Mouse (Mus musculus) spleen, adult 2 months (tissue): Measurements from ENCODE around the gene Src. TPM values are rescaled to one million over a fixed set of nuclear protein-coding genes. Genes with fewer than 3 reads are reported as not detected.

Source experiments
- DNase-seq, 2 experiments: peaks; one replicate each; pipeline versions ENCODE4 v3.0.0 to v3.0.0-alpha.2; 2012 to 2021; ENCODE audit warnings: low spot score in 2 of 2, low read depth in 1 of 2
- H3K27ac ChIP-seq: fragments of 200-500 bp; 2 replicates; pipeline ENCODE4 v1.5.1; 2012; ENCODE audit warnings: low read length, inconsistent platforms; ENCODE audit not compliant: insufficient read depth
- H3K27me3 ChIP-seq: fragments of 200-500 bp; 2 replicates; pipeline ENCODE4 v1.6.1; 2012; ENCODE audit warnings: mild to moderate bottlenecking, moderate library complexity, low read length, inconsistent platforms; ENCODE audit not compliant: control insufficient read depth, insufficient read depth
- H3K36me3 ChIP-seq: fragments of 200-500 bp; 2 replicates; pipeline ENCODE4 v1.6.1; 2012; ENCODE audit warnings: mild to moderate bottlenecking, low read length, inconsistent platforms; ENCODE audit not compliant: control insufficient read depth, insufficient read depth
- H3K4me1 ChIP-seq: fragments of 200-500 bp; 2 replicates; pipeline ENCODE4 v1.6.1; 2011; ENCODE audit warnings: inconsistent platforms; ENCODE audit not compliant: control insufficient read depth, insufficient read depth, insufficient read length
- H3K4me3 ChIP-seq: fragments of 200-500 bp; 2 replicates; pipeline ENCODE4 v1.5.1; 2011; ENCODE audit warnings: mild to moderate bottlenecking, inconsistent platforms; ENCODE audit not compliant: insufficient read depth, insufficient read length; ENCODE audit errors: extremely low read depth
- CTCF ChIP-seq: fragments of 200-500 bp; IDR thresholded peaks from 2 replicates; pipeline ENCODE4 v1.5.1; 2011; ENCODE audit warnings: mild to moderate bottlenecking, inconsistent platforms; ENCODE audit not compliant: insufficient read depth, insufficient read length, insufficient replicate concordance; ENCODE audit errors: extremely low read depth
- POLR2A ChIP-seq: fragments of 200-500 bp; IDR thresholded peaks from 2 replicates; pipeline ENCODE4 v1.6.1; 2011; ENCODE audit warnings: low read depth, low read length, inconsistent platforms
- WGBS: fragments of 180-500 bp; shearing (Covaris S2); methylation state at CpG from one replicate; pipeline ENCODE4 v1.1.7; 2018; 5-methylcytosine and 5-hydroxymethylcytosine counted together
- polyA plus RNA-seq: library from polyadenylated mRNA; depleted of rRNA; stranded (reverse); fragments of >200 nt; gene quantifications from 2 replicates; pipeline ENCODE4 v1.2.3, GENCODE M21; 2012

Src gene
- polyA plus RNA-seq, 1 experiment, result 14.6 TPM

DNA sequence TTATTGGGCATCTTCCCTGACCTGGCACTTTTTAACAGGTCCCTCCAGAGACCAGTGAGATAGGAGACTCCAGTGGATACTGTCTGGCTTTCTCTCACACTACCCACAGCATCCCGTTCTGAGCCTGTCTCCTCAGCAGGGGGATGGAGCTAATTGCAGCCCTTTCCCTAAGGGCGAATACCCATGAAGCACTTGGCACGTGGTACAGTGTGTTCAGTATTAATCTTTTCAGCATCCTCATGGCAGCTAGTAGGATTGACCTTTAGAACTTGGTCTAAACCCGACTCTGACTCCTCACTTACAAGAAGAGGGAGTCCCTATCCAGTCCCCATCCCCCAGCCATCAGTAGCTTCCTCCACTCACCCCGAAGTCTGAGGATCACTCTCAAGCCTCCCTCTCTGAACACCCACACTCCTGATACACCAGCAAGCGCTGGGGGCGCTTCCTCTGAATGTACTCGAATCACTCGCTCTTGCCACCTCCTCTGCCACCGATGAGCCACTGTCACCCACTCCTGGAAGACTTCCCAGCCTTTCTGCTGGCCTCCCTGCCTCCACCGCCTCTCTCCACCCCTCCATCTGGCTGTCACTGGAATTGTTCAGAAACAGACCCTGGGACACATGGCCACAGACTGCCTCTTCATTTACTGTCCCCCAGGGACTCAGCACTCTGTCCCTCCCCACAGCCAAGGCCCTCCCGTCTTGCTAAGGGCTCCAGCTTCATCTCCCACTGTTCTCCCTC lies 8.3 kb upstream of the Src start:
- WGBS, result 81% methylated on average over 12 of the region's 12 CpGs
- no peaks in the 10 kb centered on the region for H3K36me3 ChIP-seq
- no peaks in the 10 kb centered on the region for H3K4me1 ChIP-seq
- H3K27ac ChIP-seq, result no peak overlapping the region
- H3K27me3 ChIP-seq, result no peaks in the 10 kb centered on the region
- no peak for DNase-seq
- H3K4me3 ChIP-seq, result no peak overlapping the region
- TF ChIP-seq POLR2A (no peak), CTCF (no peak)

DNA sequence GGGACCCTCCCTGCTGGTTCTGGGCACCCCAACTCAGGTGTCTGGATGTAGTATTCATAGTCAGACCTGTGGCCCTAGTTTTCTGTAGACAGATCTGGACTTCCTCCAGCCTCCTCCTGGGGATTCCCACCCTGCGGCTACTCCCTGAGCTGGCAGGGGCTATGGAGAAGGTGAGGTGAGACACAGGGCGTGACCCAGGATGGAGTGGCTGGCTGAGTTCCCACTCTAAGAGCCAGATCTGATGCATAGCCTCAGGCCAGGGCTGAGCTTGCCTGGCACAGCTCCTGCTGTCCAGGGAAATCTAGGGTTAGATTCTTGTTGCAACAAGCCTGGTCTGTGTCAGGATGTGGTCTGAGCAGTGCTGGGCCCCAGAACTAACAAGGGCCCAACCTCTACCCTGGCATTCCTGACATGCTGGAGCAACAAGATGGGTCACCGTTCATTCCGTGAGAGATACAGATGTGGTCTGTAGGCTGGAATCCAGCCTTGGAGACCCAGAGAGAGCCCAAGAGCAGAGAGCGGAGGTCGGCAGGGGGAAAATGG lies 7.0 kb upstream of the Src start:
- DNase-seq, result no peak

DNA sequence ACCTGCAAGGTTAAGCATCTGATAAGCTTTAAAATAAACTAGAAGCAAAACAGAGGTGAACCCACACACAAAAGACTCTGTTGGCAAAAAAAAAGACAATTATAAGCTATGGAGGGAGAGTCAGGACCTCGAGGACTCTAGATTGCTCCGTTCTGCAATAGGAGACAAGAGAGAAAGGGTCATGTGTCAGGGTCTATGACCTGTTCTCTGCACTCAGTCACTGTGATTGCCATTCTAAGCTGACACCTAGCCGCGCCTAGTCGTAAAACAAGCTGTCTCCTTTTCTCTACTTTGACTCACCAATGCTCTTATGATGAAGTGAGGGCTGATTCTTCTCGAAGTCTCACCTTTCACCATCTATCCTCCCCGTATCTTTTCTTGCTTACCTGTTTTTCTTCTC lies 5.7 kb upstream of the Src start:
- WGBS, result 86% methylated on average over 7 of the region's 7 CpGs

More for the DNA sequence above, 7.0 kb upstream of the Src start:
- Histone ChIP-seq H3K4me3 (no peak overlapping the region), H3K27me3 (no peaks in the 10 kb centered on the region), H3K27ac (no peak overlapping the region), H3K4me1 (no peaks in the 10 kb centered on the region), H3K36me3 (no peaks in the 10 kb centered on the region)
- TF ChIP-seq CTCF (no peak), POLR2A (no peak)
- 92% methylated on average over 6 of the region's 6 CpGs for WGBS

DNA sequence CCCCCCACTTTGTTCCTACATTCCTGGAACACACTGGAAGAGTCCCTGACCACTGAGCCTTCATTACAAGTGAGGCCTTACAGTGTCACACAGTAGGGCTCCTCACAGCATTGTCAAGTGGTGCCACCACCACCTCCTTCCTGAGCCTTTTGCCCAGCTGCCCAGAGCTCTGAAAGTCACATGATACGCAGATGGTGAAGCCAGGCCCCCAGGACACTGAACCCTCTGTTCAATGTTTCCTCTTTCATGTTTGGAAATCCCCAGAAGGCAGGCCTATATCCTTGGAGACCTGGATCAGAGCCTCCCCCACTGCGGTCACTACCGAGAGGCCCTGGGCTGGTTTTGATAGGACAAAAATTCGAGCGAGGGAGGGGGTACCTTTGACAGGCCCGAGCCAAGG lies 1.0 kb upstream of the Src start:
- TF ChIP-seq CTCF, result no peak
- TF ChIP-seq POLR2A, result no peak
- Histone ChIP-seq H3K27me3 (no peaks in the 10 kb centered on the region), H3K4me1 (no peaks in the 10 kb centered on the region), H3K4me3 (no peak overlapping the region), H3K27ac (no peak overlapping the region), H3K36me3 (no peaks in the 10 kb centered on the region)
- WGBS, result 81% methylated on average over 6 of the region's 6 CpGs
- no peak for DNase-seq

More for the DNA sequence above, 5.7 kb upstream of the Src start:
- no peak for DNase-seq
- no peaks in the 10 kb centered on the region for H3K27me3 ChIP-seq
- no peak overlapping the region for H3K4me3 ChIP-seq
- no peaks in the 10 kb centered on the region for H3K4me1 ChIP-seq
- H3K36me3 ChIP-seq, result no peaks in the 10 kb centered on the region
- no peak for TF ChIP-seq CTCF
- TF ChIP-seq POLR2A, result no peak
- H3K27ac ChIP-seq, result no peak overlapping the region

DNA sequence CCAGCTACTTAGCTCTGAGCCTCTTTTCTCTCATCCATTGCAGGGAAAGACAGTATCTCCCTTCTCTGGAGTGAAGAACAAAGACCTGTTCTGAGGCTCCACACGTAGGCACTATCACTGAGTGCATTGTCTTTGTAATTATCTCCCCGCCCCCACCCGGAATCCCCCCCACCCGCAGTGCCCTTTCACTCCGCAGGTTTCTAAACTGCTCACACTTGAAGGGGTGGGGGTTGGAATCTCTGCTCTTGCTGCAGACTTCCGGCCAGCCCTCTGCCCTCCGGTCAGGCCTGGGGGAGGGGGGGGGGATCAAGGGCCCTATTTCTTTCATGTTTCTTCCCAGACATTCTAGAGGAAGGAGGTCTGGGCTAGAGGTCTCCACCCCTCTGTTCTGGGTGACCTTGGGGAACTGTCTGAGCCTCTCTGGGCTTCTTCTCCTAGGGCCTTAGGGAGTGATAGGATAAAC lies 396 bp downstream of the Src start:
- 21% methylated on average over 7 of the region's 7 CpGs for whole genome bisulfite sequencing
- no peaks in the 10 kb centered on the region for H3K36me3 ChIP-seq
- TF ChIP-seq POLR2A (no peak), CTCF (no peak)
- DNase-seq, result no peak
- H3K4me1 ChIP-seq, result no peaks in the 10 kb centered on the region
- no peak overlapping the region for H3K4me3 ChIP-seq
- H3K27me3 ChIP-seq, result peaks cover 3% of the 10 kb centered on the region; the same call in 1 of the 2 replicates
- no peak overlapping the region for H3K27ac ChIP-seq

DNA sequence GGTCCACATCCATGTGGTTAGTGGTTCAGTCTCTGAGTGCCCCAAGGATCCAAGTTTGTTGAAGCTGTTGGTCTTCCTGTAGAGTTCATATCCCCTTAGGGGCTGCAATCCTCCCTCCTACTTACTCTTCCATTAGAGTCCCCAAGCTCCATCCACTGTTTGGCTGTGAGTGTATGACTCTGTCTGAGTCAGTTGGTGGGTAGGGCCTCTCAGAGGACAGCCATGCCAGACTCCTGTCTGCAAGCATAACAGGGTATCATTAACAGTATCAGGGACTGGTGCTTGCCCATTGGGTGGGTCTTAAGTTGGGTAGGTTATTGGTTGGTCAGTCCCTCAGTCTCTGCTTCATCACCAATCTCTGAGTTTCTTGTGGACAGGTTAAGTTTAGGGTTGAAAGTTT lies 1.3 kb downstream of the Src start:
- TF ChIP-seq POLR2A (no peak), CTCF (no peak)
- peaks cover 11% of the 10 kb centered on the region for H3K27me3 ChIP-seq
- H3K4me1 ChIP-seq, result peaks cover 2% of the 10 kb centered on the region
- H3K4me3 ChIP-seq, result no peak overlapping the region
- no peak overlapping the region for H3K27ac ChIP-seq
- H3K36me3 ChIP-seq, result no peaks in the 10 kb centered on the region
- no peak for DNase-seq

DNA sequence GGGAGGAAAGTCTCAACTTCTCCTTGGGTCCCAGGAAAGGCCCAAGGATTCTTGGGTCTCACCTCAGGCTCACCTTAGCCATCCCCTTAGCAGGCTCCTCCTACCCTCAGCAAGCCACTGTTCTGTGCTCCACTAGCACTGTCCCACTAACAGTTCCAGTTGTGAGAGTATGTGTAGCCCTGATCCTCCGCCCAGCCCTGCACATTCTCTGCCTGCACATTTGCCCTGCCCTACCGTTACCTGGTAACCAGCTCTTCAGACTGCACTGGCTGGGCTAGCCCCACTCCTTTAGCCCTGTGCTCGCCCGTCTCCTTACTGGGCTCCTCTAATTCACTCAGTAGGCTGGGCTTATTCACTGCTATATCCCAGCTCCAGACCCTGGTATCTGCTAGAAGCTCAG lies 2.2 kb downstream of the Src start:
- no peak for DNase-seq
- H3K4me1 ChIP-seq, result peaks cover 2% of the 10 kb centered on the region
- TF ChIP-seq POLR2A, result no peak
- no peak for TF ChIP-seq CTCF
- H3K36me3 ChIP-seq, result no peaks in the 10 kb centered on the region
- H3K27me3 ChIP-seq, result peaks cover 15% of the 10 kb centered on the region
- no peak overlapping the region for H3K27ac ChIP-seq
- 97% methylated on average over 4 of the region's 4 CpGs for WGBS
- H3K4me3 ChIP-seq, result no peak overlapping the region
